Mouse (Mus musculus) liver, adult 2 months (tissue): Measurements from ENCODE around the gene Dnajc13.

Experiments used
- CTCF ChIP-seq: fragments of 200-500 bp; IDR thresholded peaks from 2 replicates; pipeline ENCODE4 v1.5.1; 2011; ENCODE audit warnings: low read depth, low read length, control low read depth
- POLR2A ChIP-seq: fragments of 200-500 bp; IDR thresholded peaks from 2 replicates; pipeline ENCODE4 v1.6.1; 2011; ENCODE audit warnings: low read length, control low read depth; ENCODE audit not compliant: insufficient read depth; ENCODE audit errors: extremely low read depth

GRCm38 (mm10) chr9:104104986-104105385, 157.7 kb downstream of the Dnajc13 start:
- TF ChIP-seq CTCF (no peak), POLR2A (no peak)
